Mouse (Mus musculus): Measurements from ENCODE around the gene Gm20388. TPM values are rescaled to one million over a fixed set of nuclear protein-coding genes. Genes with fewer than 3 reads are reported as not detected.
A peak's percentile ranks its signal among the peaks of the same experiment; 100 is the strongest.

Gene Gm20388
- polyA plus RNA-seq, 1 experiment from 2014 or later = not detected

GRCm38 (mm10) chr8:121829048-121829776 lies 1918.6 kb downstream of the Gm20388 start, which contains the start of gene Klhdc4:
Gene Klhdc4 (minus strand): TSS chr8:121829569.
- Histone ChIP-seq H3K9me3 (ENCODE audit: control insufficient read depth, low read length) (no peaks in the 10 kb centered on the region), H3K4me3 (replicated peaks; ENCODE audit: low read length) (peak within 1 kb of the TSS; percentile 94), H3K36me3 (replicated peaks; ENCODE audit: control insufficient read depth, insufficient read depth) (no peaks in the 10 kb centered on the region), H3K9ac (peak within 1 kb of the TSS; percentile 90), H3K27me3 (ENCODE audit: control insufficient read depth, insufficient read depth, low read length) (no peaks in the 10 kb centered on the region), H3K27ac (peak within 1 kb of the TSS; percentile 80), H3K4me2 (replicated peaks) (peak within 1 kb of the TSS; percentile 88), H3K4me1 (replicated peaks; ENCODE audit: control insufficient read depth, insufficient read depth, low read length) (peaks cover 12% of the 10 kb centered on the region)
- WGBS = under 1% methylated on average over 68 of the region's 68 CpGs
- DNase-seq (ENCODE audit: low spot score) (peak; percentile 97), ATAC-seq (ENCODE audit: low FRiP score) (peak; percentile 97)

DNA sequence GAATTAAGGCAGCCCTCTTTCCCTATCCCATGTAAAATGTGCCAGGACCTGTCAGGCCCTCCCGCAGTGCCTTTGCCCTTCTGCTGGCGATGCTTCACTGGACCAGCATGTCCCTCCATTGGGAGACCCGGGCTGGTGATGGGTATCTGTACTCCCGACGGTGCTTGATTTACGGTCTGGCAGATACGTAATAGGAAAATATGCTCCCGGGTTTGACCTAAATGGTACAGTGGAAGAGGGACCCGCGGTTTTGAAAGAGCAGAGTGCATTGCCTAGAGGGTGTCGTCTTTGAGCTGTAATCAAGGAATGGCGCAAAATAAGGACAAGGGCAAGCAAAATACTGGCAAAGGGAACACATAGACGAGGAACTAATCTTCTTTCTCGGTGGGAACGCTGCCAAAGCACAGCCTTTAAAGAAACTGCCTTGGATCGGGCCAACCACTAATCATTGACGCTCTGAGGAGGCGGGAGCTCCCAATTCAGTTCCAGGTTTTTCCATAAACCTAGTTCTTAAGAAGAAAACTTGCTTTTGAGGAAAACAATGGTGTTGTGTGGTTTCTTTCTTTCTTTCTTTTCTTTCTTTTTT lies 1919.2 kb downstream of the Gm20388 start:
- peak; percentile 83 for ATAC-seq (ENCODE audit: low FRiP score)
- 19% methylated on average over 18 of the region's 18 CpGs for WGBS
- DNase-seq (ENCODE audit: low spot score) = no peak

DNA sequence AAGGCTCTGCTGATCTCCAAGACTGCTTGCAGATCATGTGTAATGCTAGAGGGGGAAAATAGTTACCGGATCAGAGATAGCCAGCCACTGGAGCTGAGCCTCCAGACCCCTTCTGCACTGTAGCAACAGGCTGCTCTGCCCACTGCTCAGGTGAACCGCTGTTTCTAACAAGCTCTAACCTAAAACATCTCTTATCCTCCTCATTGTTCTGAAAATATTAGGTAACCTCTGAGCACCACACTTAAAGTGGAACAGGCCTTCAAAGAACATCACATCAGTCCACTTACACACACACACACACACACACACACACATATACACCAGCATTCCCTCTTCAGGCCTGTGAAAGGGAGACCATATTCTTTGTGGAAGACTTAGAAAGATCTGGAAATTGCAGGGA lies 1921.4 kb downstream of the Gm20388 start:
- no peak overlapping the region for H3K4me2 ChIP-seq (replicated peaks)
- WGBS = 81% methylated on average over 2 of the region's 2 CpGs

More for the DNA sequence above, 1919.2 kb downstream of the Gm20388 start:
- Histone ChIP-seq H3K4me2 (replicated peaks) (peak overlapping the region; percentile 87), H3K27ac (peak overlapping the region; percentile 80), H3K9me3 (ENCODE audit: control insufficient read depth, low read length) (no peaks in the 10 kb centered on the region), H3K4me3 (replicated peaks; ENCODE audit: low read length) (peak overlapping the region; percentile 94), H3K27me3 (ENCODE audit: control insufficient read depth, insufficient read depth, low read length) (no peaks in the 10 kb centered on the region), H3K4me1 (replicated peaks; ENCODE audit: control insufficient read depth, insufficient read depth, low read length) (peaks cover 12% of the 10 kb centered on the region), H3K9ac (peak overlapping the region; percentile 90), H3K36me3 (replicated peaks; ENCODE audit: control insufficient read depth, insufficient read depth) (no peaks in the 10 kb centered on the region)

DNA sequence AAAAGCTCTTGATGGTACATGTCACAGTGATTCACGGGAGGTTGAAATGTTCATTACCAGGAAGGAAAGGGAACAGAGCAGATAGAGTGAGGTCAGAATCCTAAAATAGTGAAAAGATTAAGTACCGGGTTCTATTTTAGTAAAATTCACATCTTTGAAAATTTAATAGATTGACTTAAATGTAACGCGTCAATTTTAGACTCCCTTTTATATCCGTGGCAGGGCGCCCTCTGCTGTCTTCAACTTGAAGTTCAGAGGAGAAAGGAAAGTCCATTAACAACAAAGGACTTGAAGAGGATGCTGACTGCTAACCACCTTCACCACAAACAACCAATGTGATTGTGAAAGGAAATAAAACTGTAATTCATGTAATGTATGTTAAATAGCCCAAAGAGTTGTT lies 1921.9 kb downstream of the Gm20388 start:
- Histone ChIP-seq H3K9me3 (ENCODE audit: control insufficient read depth, low read length) (no peaks in the 10 kb centered on the region), H3K27ac (no peak overlapping the region), H3K27me3 (ENCODE audit: control insufficient read depth, insufficient read depth, low read length) (no peaks in the 10 kb centered on the region), H3K36me3 (replicated peaks; ENCODE audit: control insufficient read depth, insufficient read depth) (no peaks in the 10 kb centered on the region), H3K9ac (peak overlapping the region; percentile 20; the same call in 1 of the 2 replicates), H3K4me1 (replicated peaks; ENCODE audit: control insufficient read depth, insufficient read depth, low read length) (peaks cover 12% of the 10 kb centered on the region), H3K4me2 (replicated peaks) (no peak overlapping the region), H3K4me3 (replicated peaks; ENCODE audit: low read length) (no peak overlapping the region)
- WGBS = 15% methylated on average over 6 of the region's 6 CpGs
- DNase-seq (ENCODE audit: low spot score) = peak; percentile 86
- no peak for ATAC-seq (ENCODE audit: low FRiP score)

More for the DNA sequence above, 1921.4 kb downstream of the Gm20388 start:
- no peaks in the 10 kb centered on the region for H3K9me3 ChIP-seq (ENCODE audit: control insufficient read depth, low read length)
- H3K27me3 ChIP-seq (ENCODE audit: control insufficient read depth, insufficient read depth, low read length) = no peaks in the 10 kb centered on the region
- no peak overlapping the region for H3K4me3 ChIP-seq (replicated peaks; ENCODE audit: low read length)
- peak overlapping the region; percentile 20; the same call in 1 of the 2 replicates for H3K9ac ChIP-seq
- H3K4me1 ChIP-seq (replicated peaks; ENCODE audit: control insufficient read depth, insufficient read depth, low read length) = peaks cover 12% of the 10 kb centered on the region
- ATAC-seq (ENCODE audit: low FRiP score) (no peak), DNase-seq (ENCODE audit: low spot score) (peak; percentile 34)
- H3K36me3 ChIP-seq (replicated peaks; ENCODE audit: control insufficient read depth, insufficient read depth) = no peaks in the 10 kb centered on the region
- no peak overlapping the region; the same call in 1 of the 2 replicates for H3K27ac ChIP-seq

GRCm38 (mm10) chr8:121841242-121841641 lies 1930.6 kb downstream of the Gm20388 start:
- Histone ChIP-seq H3K4me1 (replicated peaks; ENCODE audit: control insufficient read depth, insufficient read depth, low read length) (no peaks in the 10 kb centered on the region), H3K9me3 (ENCODE audit: control insufficient read depth, low read length) (no peaks in the 10 kb centered on the region), H3K27ac (no peak overlapping the region), H3K4me2 (replicated peaks) (no peak overlapping the region), H3K4me3 (replicated peaks; ENCODE audit: low read length) (no peak overlapping the region), H3K9ac (no peak overlapping the region), H3K36me3 (replicated peaks; ENCODE audit: control insufficient read depth, insufficient read depth) (no peaks in the 10 kb centered on the region), H3K27me3 (ENCODE audit: control insufficient read depth, insufficient read depth, low read length) (no peaks in the 10 kb centered on the region)
- DNase-seq (ENCODE audit: low spot score) (peak; percentile 58), ATAC-seq (ENCODE audit: low FRiP score) (no peak)
- 50% methylated on average over 8 of the region's 8 CpGs for WGBS

- no peak for DNase-seq (ENCODE audit: low spot score)
Measured at GRCm38 (mm10) chr8:121842064-121842955, 1931.7 kb downstream of the Gm20388 start.

GRCm38 (mm10) chr8:121843184-121843733 lies 1932.6 kb downstream of the Gm20388 start:
- WGBS = 88% methylated on average over 3 of the region's 3 CpGs
- ATAC-seq (ENCODE audit: low FRiP score) (no peak), DNase-seq (ENCODE audit: low spot score) (no peak)
- no peaks in the 10 kb centered on the region for H3K27me3 ChIP-seq (ENCODE audit: control insufficient read depth, insufficient read depth, low read length)
- H3K27ac ChIP-seq = no peak overlapping the region
- no peak overlapping the region for H3K4me2 ChIP-seq (replicated peaks)
- H3K4me3 ChIP-seq (replicated peaks; ENCODE audit: low read length) = no peak overlapping the region
- H3K4me1 ChIP-seq (replicated peaks; ENCODE audit: control insufficient read depth, insufficient read depth, low read length) = no peaks in the 10 kb centered on the region
- no peaks in the 10 kb centered on the region for H3K36me3 ChIP-seq (replicated peaks; ENCODE audit: control insufficient read depth, insufficient read depth)
- no peaks in the 10 kb centered on the region for H3K9me3 ChIP-seq (ENCODE audit: control insufficient read depth, low read length)
- no peak overlapping the region for H3K9ac ChIP-seq

More at GRCm38 (mm10) chr8:121842064-121842955, 1931.7 kb downstream of the Gm20388 start:
- 84% methylated on average over 8 of the region's 8 CpGs for WGBS
- ATAC-seq (ENCODE audit: low FRiP score) = no peak
- H3K4me1 ChIP-seq (replicated peaks; ENCODE audit: control insufficient read depth, insufficient read depth, low read length) = no peaks in the 10 kb centered on the region
- no peak overlapping the region for H3K9ac ChIP-seq
- H3K27me3 ChIP-seq (ENCODE audit: control insufficient read depth, insufficient read depth, low read length) = no peaks in the 10 kb centered on the region
- no peak overlapping the region for H3K27ac ChIP-seq
- H3K4me3 ChIP-seq (replicated peaks; ENCODE audit: low read length) = no peak overlapping the region
- H3K9me3 ChIP-seq (ENCODE audit: control insufficient read depth, low read length) = no peaks in the 10 kb centered on the region
- H3K4me2 ChIP-seq (replicated peaks) = no peak overlapping the region
- no peaks in the 10 kb centered on the region for H3K36me3 ChIP-seq (replicated peaks; ENCODE audit: control insufficient read depth, insufficient read depth)

- Histone ChIP-seq H3K27ac (no peak overlapping the region), H3K4me2 (replicated peaks) (no peak overlapping the region), H3K4me1 (replicated peaks; ENCODE audit: control insufficient read depth, insufficient read depth, low read length) (no peaks in the 10 kb centered on the region), H3K27me3 (ENCODE audit: control insufficient read depth, insufficient read depth, low read length) (no peaks in the 10 kb centered on the region), H3K4me3 (replicated peaks; ENCODE audit: low read length) (no peak overlapping the region), H3K9me3 (ENCODE audit: control insufficient read depth, low read length) (no peaks in the 10 kb centered on the region), H3K9ac (no peak overlapping the region), H3K36me3 (replicated peaks; ENCODE audit: control insufficient read depth, insufficient read depth) (no peaks in the 10 kb centered on the region)
- no peak for DNase-seq (ENCODE audit: low spot score)
- no peak for ATAC-seq (ENCODE audit: low FRiP score)
- WGBS = 53% methylated on average over 7 of the region's 7 CpGs
Measured at GRCm38 (mm10) chr8:121844765-121845164, 1934.1 kb downstream of the Gm20388 start.
